20 mouse cellular contexts compared by ENCODE assay signal in genomic region chr12:109604982-109605721, GRCm38 (mm10). TPM values are rescaled to one million over a fixed set of nuclear protein-coding genes. Genes with fewer than 3 reads are reported as not detected.
DNase-seq lines count a peak whose midpoint lies in the region; ATAC-seq and TF ChIP-seq lines count a peak whose summit lies in the region.
"Had no signal": no experiment of that assay in that cellular context is flagged by ENCODE, and none has a peak within 500 bp of the region (broad histone marks: within the 10 kb centered on the region; RNA-seq: fewer than 3 reads in every experiment).

No protein-coding gene starts in this region.

- H3K36me3 ChIP-seq in forebrain, embryonic 14.5 days (ENCODE audit: control insufficient read depth, insufficient read depth, low read length): peaks cover 52% of the 10 kb centered on the region
- H3K36me3 ChIP-seq in forebrain, postnatal 0 days (ENCODE audit: insufficient read depth): peaks cover 47% of the 10 kb centered on the region; the same call in 1 of the 2 replicates
- peaks cover 9% of the 10 kb centered on the region for H3K36me3 ChIP-seq in hindbrain, embryonic 11.5 days (ENCODE audit: control insufficient read depth, insufficient read depth, low read length)
- H3K36me3 ChIP-seq in hindbrain, embryonic 16.5 days (ENCODE audit: control insufficient read depth, insufficient read depth, low read length): peaks cover 18% of the 10 kb centered on the region
- H3K36me3 ChIP-seq in embryonic facial prominence, embryonic 10.5 days (replicated peaks): peaks cover 97% of the 10 kb centered on the region
- peaks cover 45% of the 10 kb centered on the region for H3K36me3 ChIP-seq in hindbrain, embryonic 12.5 days

- H3K27me3 ChIP-seq in forebrain, embryonic 14.5 days (replicated peaks; ENCODE audit: control insufficient read depth, insufficient read depth, low read length): no peaks in the 10 kb centered on the region
- peaks cover 5% of the 10 kb centered on the region; the same call in 1 of the 2 replicates for H3K27me3 ChIP-seq in forebrain, postnatal 0 days (ENCODE audit: insufficient read depth, low read length)
- no peaks in the 10 kb centered on the region for H3K27me3 ChIP-seq in hindbrain, embryonic 11.5 days (ENCODE audit: control insufficient read depth, insufficient read depth, low read length)
- no peaks in the 10 kb centered on the region; the same call in 1 of the 2 replicates for H3K27me3 ChIP-seq in hindbrain, embryonic 16.5 days (replicated peaks; ENCODE audit: control insufficient read depth, insufficient read depth, low read length)
- no peaks in the 10 kb centered on the region for H3K27me3 ChIP-seq in embryonic facial prominence, embryonic 10.5 days (replicated peaks; ENCODE audit: low read depth, poor library complexity, severe bottlenecking)
- no peaks in the 10 kb centered on the region for H3K27me3 ChIP-seq in hindbrain, embryonic 12.5 days

- DNase-seq in forebrain, embryonic 14.5 days (ENCODE audit: low spot score): no peak
- DNase-seq in forebrain, postnatal 0 days: no peak
- no peak for DNase-seq in hindbrain, embryonic 11.5 days (ENCODE audit: low spot score)
- DNase-seq in embryonic facial prominence, embryonic 10.5 days (ENCODE audit: low spot score): no peak
- DNase-seq in lung, postnatal 25 days (ENCODE audit: low spot score): no peak
- DNase-seq: B cell, adult 2 months; cerebellum, postnatal 36 days; gastrocnemius, postnatal 36 days; heart, postnatal 36 days; kidney, postnatal 4 days; right cerebral cortex, postnatal 25 days had no signal

- no peak overlapping the region for H3K4me2 ChIP-seq in forebrain, embryonic 14.5 days (ENCODE audit: low read length)
- no peak overlapping the region for H3K4me2 ChIP-seq in forebrain, postnatal 0 days (ENCODE audit: low read depth)
- H3K4me2 ChIP-seq in hindbrain, embryonic 11.5 days (replicated peaks; ENCODE audit: low read depth, low read length): no peak overlapping the region
- no peak overlapping the region for H3K4me2 ChIP-seq in hindbrain, embryonic 16.5 days (ENCODE audit: low read length)
- H3K4me2 ChIP-seq in hindbrain, embryonic 12.5 days (replicated peaks): no peak overlapping the region
- H3K4me2 ChIP-seq: heart, embryonic 12.5 days had no signal

- 0 out of 2 replicates have a peak, but pooled peaks have one; percentile 36 for ATAC-seq in forebrain, embryonic 14.5 days
- ATAC-seq in forebrain, postnatal 0 days: no peak
- no peak for ATAC-seq in hindbrain, embryonic 11.5 days (ENCODE audit: low FRiP score)
- ATAC-seq in hindbrain, embryonic 16.5 days: no peak
- no peak for ATAC-seq in hindbrain, embryonic 12.5 days (ENCODE audit: low FRiP score)
- ATAC-seq: intestine, embryonic 16.5 days; midbrain, embryonic 16.5 days had no signal

- H3K4me1 ChIP-seq in forebrain, embryonic 14.5 days (ENCODE audit: control insufficient read depth, insufficient read depth, low read length): peaks cover 8% of the 10 kb centered on the region; the same call in 1 of the 2 replicates
- H3K4me1 ChIP-seq in forebrain, postnatal 0 days (ENCODE audit: insufficient read depth): no peaks in the 10 kb centered on the region
- H3K4me1 ChIP-seq in hindbrain, embryonic 11.5 days (replicated peaks; ENCODE audit: control insufficient read depth, insufficient read depth, low read length): peaks cover 6% of the 10 kb centered on the region
- H3K4me1 ChIP-seq in hindbrain, embryonic 16.5 days (ENCODE audit: control insufficient read depth, insufficient read depth, low read depth, low read length): peaks cover 3% of the 10 kb centered on the region; the same call in 1 of the 2 replicates
- H3K4me1 ChIP-seq in embryonic facial prominence, embryonic 10.5 days: peaks cover 55% of the 10 kb centered on the region
- H3K4me1 ChIP-seq in hindbrain, embryonic 12.5 days: peaks cover 38% of the 10 kb centered on the region

- no peak overlapping the region for H3K27ac ChIP-seq in forebrain, embryonic 14.5 days (ENCODE audit: low read depth, low read length)
- H3K27ac ChIP-seq in forebrain, postnatal 0 days (ENCODE audit: low read depth, low read length): no peak overlapping the region
- H3K27ac ChIP-seq in hindbrain, embryonic 11.5 days (ENCODE audit: low read depth, low read length): peak overlapping the region; percentile 44; the same call in 1 of the 2 replicates
- no peak overlapping the region for H3K27ac ChIP-seq in hindbrain, embryonic 16.5 days (ENCODE audit: low read depth, low read length)
- H3K27ac ChIP-seq in embryonic facial prominence, embryonic 10.5 days (replicated peaks): 0 out of 2 replicates have a peak overlapping the region, but pooled peaks have one; percentile 54
- H3K27ac ChIP-seq in hindbrain, embryonic 12.5 days: peak overlapping the region; percentile 23; the same call in 1 of the 2 replicates
- H3K27ac ChIP-seq: liver, embryonic 14.5 days had no signal

- 60% methylated on average over 16 of the region's 16 CpGs for WGBS in forebrain, embryonic 14.5 days
- 62% methylated on average over 16 of the region's 16 CpGs for WGBS in forebrain, postnatal 0 days
- 66% methylated on average over 16 of the region's 16 CpGs for WGBS in hindbrain, embryonic 11.5 days
- WGBS in hindbrain, embryonic 16.5 days: 53% methylated on average over 16 of the region's 16 CpGs
- WGBS in embryonic facial prominence, embryonic 10.5 days: 68% methylated on average over 16 of the region's 16 CpGs
- WGBS in hindbrain, embryonic 12.5 days: 61% methylated on average over 16 of the region's 16 CpGs

- H3K4me3 ChIP-seq in forebrain, embryonic 14.5 days (ENCODE audit: low read depth, low read length): no peak overlapping the region
- no peak overlapping the region for H3K4me3 ChIP-seq in forebrain, postnatal 0 days (ENCODE audit: low read depth, low read length)
- no peak overlapping the region for H3K4me3 ChIP-seq in hindbrain, embryonic 11.5 days (ENCODE audit: low read depth, low read length)
- H3K4me3 ChIP-seq in hindbrain, embryonic 16.5 days (ENCODE audit: low read length): no peak overlapping the region
- H3K4me3 ChIP-seq in embryonic facial prominence, embryonic 10.5 days: no peak overlapping the region
- no peak overlapping the region for H3K4me3 ChIP-seq in hindbrain, embryonic 12.5 days
- H3K4me3 ChIP-seq: erythroblast, embryonic 14.5 days; heart, embryonic 12.5 days had no signal

- H3K9ac ChIP-seq in forebrain, embryonic 14.5 days (ENCODE audit: low read length): no peak overlapping the region
- H3K9ac ChIP-seq in forebrain, postnatal 0 days: no peak overlapping the region
- no peak overlapping the region for H3K9ac ChIP-seq in hindbrain, embryonic 11.5 days (ENCODE audit: low read depth, low read length)
- no peak overlapping the region for H3K9ac ChIP-seq in hindbrain, embryonic 16.5 days (ENCODE audit: low read depth, low read length)
- H3K9ac ChIP-seq in hindbrain, embryonic 12.5 days: no peak overlapping the region
- H3K9ac ChIP-seq: heart, embryonic 12.5 days; liver, embryonic 14.5 days had no signal

- no peaks in the 10 kb centered on the region for H3K9me3 ChIP-seq in forebrain, embryonic 14.5 days (replicated peaks; ENCODE audit: control insufficient read depth, low read length)
- no peaks in the 10 kb centered on the region for H3K9me3 ChIP-seq in forebrain, postnatal 0 days (ENCODE audit: low read length)
- peaks cover 3% of the 10 kb centered on the region; the same call in 1 of the 2 replicates for H3K9me3 ChIP-seq in hindbrain, embryonic 11.5 days (ENCODE audit: control insufficient read depth, low read length)
- no peaks in the 10 kb centered on the region for H3K9me3 ChIP-seq in hindbrain, embryonic 16.5 days (ENCODE audit: control insufficient read depth, low read length)
- peaks cover 8% of the 10 kb centered on the region for H3K9me3 ChIP-seq in embryonic facial prominence, embryonic 10.5 days
- peaks cover 8% of the 10 kb centered on the region; the same call in 1 of the 2 replicates for H3K9me3 ChIP-seq in hindbrain, embryonic 12.5 days (replicated peaks)
- H3K9me3 ChIP-seq: heart, embryonic 12.5 days had no signal

- TF ChIP-seq CTCF in forebrain, postnatal 0 days (IDR thresholded peaks at IDR 0.05; ENCODE audit: low read depth): no peak

RNA-seq across cellular contexts. Expression of gene Rtl1, which starts 5.0 kb away (rescaled TPM):
- polyA plus RNA-seq in forebrain, embryonic 14.5 days (2014; fragmentation: Nextera tagmentation; extraction: Ambion mirVana): 0.37 and 0.58 TPM in 2 replicates
- total RNA-seq in forebrain, postnatal 0 days (2014; rRNA removed): 0.23 and 0.57 TPM in 2 replicates
- polyA plus RNA-seq in forebrain, postnatal 0 days (2015; fragmentation: Nextera tagmentation; extraction: Ambion mirVana): 0.10 and 0.30 TPM in 2 replicates
- polyA plus RNA-seq in hindbrain, embryonic 11.5 days (2014; fragmentation: Nextera tagmentation; extraction: Ambion mirVana): 0.50 and 0.85 TPM in 2 replicates
- polyA plus RNA-seq in hindbrain, embryonic 16.5 days (2015; fragmentation: Nextera tagmentation; extraction: Ambion mirVana): 1.7 and 2.2 TPM in 2 replicates
- 0.87 and 0.88 TPM in 2 replicates for polyA plus RNA-seq in embryonic facial prominence, embryonic 10.5 days (2016; fragmentation: Nextera tagmentation; extraction: Ambion mirVana)
- 1.5 and 1.6 TPM in 2 replicates for polyA plus RNA-seq in hindbrain, embryonic 12.5 days (2016; fragmentation: Nextera tagmentation; extraction: Ambion mirVana)
- total RNA-seq: gastrocnemius, postnatal 36 days; megakaryocyte progenitor cell, adult 5-6 weeks had no signal
- polyA plus RNA-seq: spleen, adult 2 months had no signal

Comparison
In these comparisons a context has a peak if more than half of its experiments do, and no peak if none do; other contexts are left out.
1. H3K27ac ChIP-seq: peak in hindbrain, embryonic 11.5 days (single experiment), embryonic facial prominence, embryonic 10.5 days (single experiment) and hindbrain, embryonic 12.5 days (single experiment); none in forebrain, embryonic 14.5 days (single experiment), forebrain, postnatal 0 days (single experiment) and hindbrain, embryonic 16.5 days (single experiment).